Mouse (Mus musculus): Measurements from ENCODE around the gene Lst1. TPM values are rescaled to one million over a fixed set of nuclear protein-coding genes. Genes with fewer than 3 reads are reported as not detected.

Lst1 gene
- polyA plus RNA-seq, 1 experiment from 2014 or later, result 10.7 TPM

DNA sequence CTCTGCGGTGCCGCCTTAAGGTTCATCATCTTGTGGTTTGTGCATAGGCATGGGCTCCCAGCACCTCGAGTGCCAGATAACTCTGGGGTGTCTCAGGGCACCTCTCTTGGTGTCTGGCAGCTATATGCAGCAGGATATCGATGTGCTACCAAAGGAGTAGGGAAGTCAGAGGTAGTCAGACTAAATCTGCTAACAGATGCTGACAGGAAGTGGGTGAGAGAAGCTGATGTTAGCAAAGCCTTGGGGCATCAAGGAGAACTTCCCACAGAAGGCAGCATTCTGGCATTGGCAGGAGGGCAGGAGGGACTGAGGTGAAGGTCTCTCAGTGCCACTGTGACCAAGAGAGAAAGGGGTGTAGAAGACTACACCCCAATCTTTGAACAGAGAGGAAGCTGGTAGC lies 1.9 kb upstream of the Lst1 start:
- peaks cover 2% of the 10 kb centered on the region for H3K27me3 ChIP-seq (ENCODE audit: insufficient read depth, low read length)
- H3K4me1 ChIP-seq (ENCODE audit: insufficient read depth, low read length), result peaks cover 11% of the 10 kb centered on the region; the same call in 1 of the 2 replicates
- H3K9ac ChIP-seq (replicated peaks; ENCODE audit: low read length), result no peak overlapping the region
- no peak overlapping the region for H3K4me2 ChIP-seq (replicated peaks; ENCODE audit: low read depth, low read length)
- 78% methylated on average over 4 of the region's 4 CpGs for WGBS
- no peaks in the 10 kb centered on the region for H3K36me3 ChIP-seq (ENCODE audit: insufficient read depth, low read length)
- no peak overlapping the region for H3K4me3 ChIP-seq (ENCODE audit: low read length)
- no peak overlapping the region for H3K27ac ChIP-seq (ENCODE audit: low read length)
- H3K9me3 ChIP-seq (ENCODE audit: low read length), result no peaks in the 10 kb centered on the region
- no peak for ATAC-seq (ENCODE audit: low FRiP score, low TSS enrichment)

- 48% methylated on average over 1 of the region's 1 CpGs for WGBS
- Histone ChIP-seq H3K36me3 (ENCODE audit: insufficient read depth, low read length) (no peaks in the 10 kb centered on the region), H3K4me2 (replicated peaks; ENCODE audit: low read depth, low read length) (no peak overlapping the region)
Measured at GRCm38 (mm10) chr17:35189186-35189585, 947 bp upstream of the Lst1 start.

GRCm38 (mm10) chr17:35187345-35187744 lies 894 bp downstream of the Lst1 start:
- H3K9ac ChIP-seq (replicated peaks; ENCODE audit: low read length), result no peak overlapping the region
- H3K4me1 ChIP-seq (ENCODE audit: insufficient read depth, low read length), result 0 out of 2 replicates have a peak, but pooled peaks cover 6% of the 10 kb centered on the region
- ATAC-seq (ENCODE audit: low FRiP score, low TSS enrichment), result no peak
- H3K27me3 ChIP-seq (ENCODE audit: insufficient read depth, low read length), result no peaks in the 10 kb centered on the region
- H3K27ac ChIP-seq (ENCODE audit: low read length), result no peak overlapping the region
- H3K9me3 ChIP-seq (ENCODE audit: low read length), result no peaks in the 10 kb centered on the region
- H3K4me2 ChIP-seq (replicated peaks; ENCODE audit: low read depth, low read length), result no peak overlapping the region
- WGBS, result 55% methylated on average over 4 of the region's 4 CpGs
- no peak overlapping the region for H3K4me3 ChIP-seq (ENCODE audit: low read length)
- no peaks in the 10 kb centered on the region for H3K36me3 ChIP-seq (ENCODE audit: insufficient read depth, low read length)

More at GRCm38 (mm10) chr17:35189186-35189585, 947 bp upstream of the Lst1 start:
- ATAC-seq (ENCODE audit: low FRiP score, low TSS enrichment), result no peak
- Histone ChIP-seq H3K9me3 (ENCODE audit: low read length) (no peaks in the 10 kb centered on the region), H3K9ac (replicated peaks; ENCODE audit: low read length) (no peak overlapping the region), H3K27ac (ENCODE audit: low read length) (no peak overlapping the region), H3K4me1 (ENCODE audit: insufficient read depth, low read length) (0 out of 2 replicates have a peak, but pooled peaks cover 6% of the 10 kb centered on the region), H3K4me3 (ENCODE audit: low read length) (no peak overlapping the region), H3K27me3 (ENCODE audit: insufficient read depth, low read length) (no peaks in the 10 kb centered on the region)

GRCm38 (mm10) chr17:35186681-35187080 lies 1.6 kb downstream of the Lst1 start:
- H3K4me3 ChIP-seq (ENCODE audit: low read length), result peak overlapping the region; percentile 49
- peak; percentile 36; the same call in 1 of the 2 replicates for ATAC-seq (ENCODE audit: low FRiP score, low TSS enrichment)
- no peaks in the 10 kb centered on the region for H3K36me3 ChIP-seq (ENCODE audit: insufficient read depth, low read length)
- H3K4me2 ChIP-seq (replicated peaks; ENCODE audit: low read depth, low read length), result peak overlapping the region; percentile 64
- H3K27me3 ChIP-seq (ENCODE audit: insufficient read depth, low read length), result no peaks in the 10 kb centered on the region
- H3K27ac ChIP-seq (ENCODE audit: low read length), result peak overlapping the region; percentile 70
- H3K9ac ChIP-seq (replicated peaks; ENCODE audit: low read length), result peak overlapping the region; percentile 28; the same call in 1 of the 2 replicates
- WGBS, result 0% methylated on average over 4 of the region's 4 CpGs
- no peaks in the 10 kb centered on the region for H3K9me3 ChIP-seq (ENCODE audit: low read length)
- 0 out of 2 replicates have a peak, but pooled peaks cover 6% of the 10 kb centered on the region for H3K4me1 ChIP-seq (ENCODE audit: insufficient read depth, low read length)

DNA sequence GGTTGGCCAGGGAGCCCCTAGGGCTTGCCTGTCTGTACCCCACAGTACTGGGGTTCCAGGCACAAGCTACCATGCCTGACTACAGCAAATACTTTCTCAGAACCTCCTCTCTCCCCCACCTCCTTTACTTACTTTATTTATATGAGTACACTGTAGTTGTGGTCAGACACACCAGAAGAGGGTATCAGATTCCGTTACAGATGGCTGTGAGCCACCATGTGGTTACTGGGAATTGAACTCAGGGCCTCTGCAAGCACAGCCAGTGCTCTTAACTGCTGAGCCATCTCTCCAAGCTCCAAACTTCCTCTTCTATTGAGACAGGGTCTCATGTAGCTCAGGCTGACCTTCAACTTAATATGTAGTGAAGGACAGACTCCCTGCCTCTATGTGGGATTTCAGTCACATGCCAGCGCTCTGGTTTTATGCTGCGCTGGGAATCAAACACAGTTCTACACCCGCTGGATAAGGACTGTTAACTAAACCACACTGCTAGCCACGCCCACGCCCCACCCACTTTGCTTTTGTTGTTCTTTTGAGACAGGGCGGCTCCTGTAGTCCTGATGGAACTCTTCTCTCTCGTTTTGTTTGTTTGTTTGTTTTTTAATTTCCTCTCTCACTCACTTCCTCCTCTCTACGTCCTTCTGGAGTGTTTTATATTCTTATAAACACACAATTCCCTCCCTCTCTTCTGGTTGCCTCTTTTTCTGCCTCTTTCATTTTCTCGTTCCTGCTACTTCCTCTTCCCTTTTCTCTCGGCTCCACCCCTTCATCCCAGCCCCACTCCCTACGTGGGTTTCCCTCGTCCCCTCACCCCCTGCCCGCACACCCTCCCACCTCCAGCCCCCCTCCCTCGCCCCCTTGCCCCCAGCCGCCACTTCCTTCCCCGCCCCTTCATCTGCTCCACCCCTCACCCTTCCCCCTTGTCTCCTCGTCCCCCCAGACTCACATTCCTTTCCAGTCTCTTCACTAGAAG lies 2.3 kb downstream of the Lst1 start:
- peak; percentile 66 for ATAC-seq (ENCODE audit: low FRiP score, low TSS enrichment)
- peak overlapping the region; percentile 28 for H3K9ac ChIP-seq (replicated peaks; ENCODE audit: low read length)
- 3% methylated on average over 16 of the region's 18 CpGs for WGBS

DNA sequence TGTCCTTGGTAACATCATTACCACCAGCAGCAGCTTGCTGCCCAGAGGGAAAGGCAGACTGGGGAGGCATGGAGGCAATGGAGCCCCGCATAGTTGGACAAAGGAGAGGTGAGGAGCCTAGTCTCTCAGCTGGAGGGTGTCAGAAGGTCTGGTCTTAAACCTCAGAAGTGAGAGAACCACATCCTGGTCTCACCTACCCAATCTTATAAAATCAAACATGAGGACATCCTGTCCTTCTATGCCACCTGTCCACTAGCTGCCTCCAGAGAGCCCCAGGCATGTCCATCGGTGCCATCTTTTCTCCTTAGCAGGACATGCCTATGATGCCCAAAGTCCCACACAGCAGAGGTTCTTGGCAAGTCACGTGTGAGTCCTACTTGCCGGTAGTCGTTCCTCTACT lies 8.1 kb downstream of the Lst1 start:
- 88% methylated on average over 5 of the region's 5 CpGs for WGBS
- H3K36me3 ChIP-seq (ENCODE audit: insufficient read depth, low read length), result no peaks in the 10 kb centered on the region
- H3K9me3 ChIP-seq (ENCODE audit: low read length), result no peaks in the 10 kb centered on the region
- H3K9ac ChIP-seq (replicated peaks; ENCODE audit: low read length), result no peak overlapping the region
- H3K27me3 ChIP-seq (ENCODE audit: insufficient read depth, low read length), result no peaks in the 10 kb centered on the region
- ATAC-seq (ENCODE audit: low FRiP score, low TSS enrichment), result no peak
- H3K27ac ChIP-seq (ENCODE audit: low read length), result no peak overlapping the region
- H3K4me2 ChIP-seq (replicated peaks; ENCODE audit: low read depth, low read length), result no peak overlapping the region
- no peaks in the 10 kb centered on the region for H3K4me1 ChIP-seq (ENCODE audit: insufficient read depth, low read length)
- no peak overlapping the region for H3K4me3 ChIP-seq (ENCODE audit: low read length)

More for the DNA sequence above, 2.3 kb downstream of the Lst1 start:
- Histone ChIP-seq H3K4me2 (replicated peaks; ENCODE audit: low read depth, low read length) (peak overlapping the region; percentile 64), H3K27me3 (ENCODE audit: insufficient read depth, low read length) (no peaks in the 10 kb centered on the region), H3K27ac (ENCODE audit: low read length) (peak overlapping the region; percentile 70), H3K36me3 (ENCODE audit: insufficient read depth, low read length) (no peaks in the 10 kb centered on the region), H3K9me3 (ENCODE audit: low read length) (no peaks in the 10 kb centered on the region), H3K4me1 (ENCODE audit: insufficient read depth, low read length) (0 out of 2 replicates have a peak, but pooled peaks cover 6% of the 10 kb centered on the region), H3K4me3 (ENCODE audit: low read length) (peak overlapping the region; percentile 49)

GRCm38 (mm10) chr17:35178528-35178927 lies 9.7 kb downstream of the Lst1 start:
- 15% methylated on average over 5 of the region's 5 CpGs for WGBS
- Histone ChIP-seq H3K27me3 (ENCODE audit: insufficient read depth, low read length) (no peaks in the 10 kb centered on the region), H3K27ac (ENCODE audit: low read length) (no peak overlapping the region), H3K4me3 (ENCODE audit: low read length) (no peak overlapping the region), H3K36me3 (ENCODE audit: insufficient read depth, low read length) (no peaks in the 10 kb centered on the region), H3K4me1 (ENCODE audit: insufficient read depth, low read length) (no peaks in the 10 kb centered on the region), H3K9me3 (ENCODE audit: low read length) (no peaks in the 10 kb centered on the region), H3K9ac (replicated peaks; ENCODE audit: low read length) (no peak overlapping the region), H3K4me2 (replicated peaks; ENCODE audit: low read depth, low read length) (no peak overlapping the region)
- peak; percentile 74 for ATAC-seq (ENCODE audit: low FRiP score, low TSS enrichment)

- ATAC-seq (ENCODE audit: low FRiP score, low TSS enrichment), result no peak
- H3K36me3 ChIP-seq (ENCODE audit: insufficient read depth, low read length), result no peaks in the 10 kb centered on the region
- no peaks in the 10 kb centered on the region for H3K27me3 ChIP-seq (ENCODE audit: insufficient read depth, low read length)
- H3K4me3 ChIP-seq (ENCODE audit: low read length), result no peak within 1 kb of the TSS
- WGBS, result 68% methylated on average over 2 of the region's 2 CpGs
- no peak within 1 kb of the TSS for H3K9ac ChIP-seq (replicated peaks; ENCODE audit: low read length)
- no peaks in the 10 kb centered on the region for H3K9me3 ChIP-seq (ENCODE audit: low read length)
- no peak within 1 kb of the TSS for H3K27ac ChIP-seq (ENCODE audit: low read length)
- no peak within 1 kb of the TSS for H3K4me2 ChIP-seq (replicated peaks; ENCODE audit: low read depth, low read length)
- no peaks in the 10 kb centered on the region for H3K4me1 ChIP-seq (ENCODE audit: insufficient read depth, low read length)
Measured at GRCm38 (mm10) chr17:35175968-35176367, 12.3 kb downstream of the Lst1 start, which contains the start of gene Aif1. TSS of gene Aif1 (minus strand) at chr17:35176068.

DNA sequence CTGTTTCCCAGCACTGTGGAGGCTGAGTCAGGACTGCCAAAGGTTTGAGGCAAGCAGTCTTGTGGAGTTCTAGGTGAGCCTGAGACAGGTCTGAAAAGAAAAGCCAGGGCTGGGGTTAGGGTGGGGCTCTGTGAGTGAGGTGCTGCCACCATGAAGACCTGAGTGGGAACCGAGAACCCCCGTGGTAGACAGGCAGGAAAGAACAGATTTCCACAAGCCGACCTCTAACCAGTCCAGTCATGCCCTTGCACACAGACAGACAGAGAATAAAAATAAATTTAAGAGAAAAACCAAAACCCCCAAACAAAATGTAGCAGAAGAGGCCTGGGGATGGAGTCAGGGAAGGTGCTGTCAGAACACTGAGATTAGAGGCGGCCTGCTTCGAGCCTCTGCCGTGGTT lies 12.9 kb downstream of the Lst1 start:
- WGBS, result 68% methylated on average over 6 of the region's 6 CpGs
- H3K27ac ChIP-seq (ENCODE audit: low read length), result no peak overlapping the region
- H3K4me3 ChIP-seq (ENCODE audit: low read length), result no peak overlapping the region
- no peak overlapping the region for H3K9ac ChIP-seq (replicated peaks; ENCODE audit: low read length)
- no peak for ATAC-seq (ENCODE audit: low FRiP score, low TSS enrichment)
- no peaks in the 10 kb centered on the region for H3K4me1 ChIP-seq (ENCODE audit: insufficient read depth, low read length)
- no peaks in the 10 kb centered on the region for H3K27me3 ChIP-seq (ENCODE audit: insufficient read depth, low read length)
- H3K4me2 ChIP-seq (replicated peaks; ENCODE audit: low read depth, low read length), result no peak overlapping the region
- H3K9me3 ChIP-seq (ENCODE audit: low read length), result no peaks in the 10 kb centered on the region
- no peaks in the 10 kb centered on the region for H3K36me3 ChIP-seq (ENCODE audit: insufficient read depth, low read length)

Data from kidney, embryonic 16.5 days (tissue).